Mouse (Mus musculus) kidney, embryonic 14.5 days (tissue): ENCODE results near the gene Plxna1. TPM values are rescaled to one million over a fixed set of nuclear protein-coding genes. Genes with fewer than 3 reads are reported as not detected.

Experiments used
- polyA plus RNA-seq: library from polyadenylated mRNA; unstranded; fragments of >200 nt; fragmentation: Nextera tagmentation; extraction: Ambion mirVana; gene quantifications from 2 replicates; pipeline ENCODE4 v1.2.1, GENCODE M21; 2014

Plxna1 gene
- polyA plus RNA-seq, 1 experiment from 2014 or later = 28.0 TPM

Other genes with a start within 250 kb of the Plxna1 start
- gene Chchd6, start 233.0 kb upstream of the Plxna1 start, polyA plus RNA-seq = 69.0 and 77.1 TPM in 2 replicates